Mouse (Mus musculus) liver, embryonic 11.5 days (tissue): ENCODE data around the gene Elovl4. TPM values are rescaled to one million over a fixed set of nuclear protein-coding genes. Genes with fewer than 3 reads are reported as not detected.

Experiments
- ATAC-seq: fragments of 200-750 bp; cut with Nextera tagmentation; replicated peaks from 2 replicates; pipeline ENCODE4 v1.8.0; 2017; ENCODE audit warnings: moderate number of reproducible peaks, mild to moderate bottlenecking, moderate TSS enrichment, moderate library complexity; ENCODE audit not compliant: low FRiP score
- DNase-seq: peaks from one replicate; pipeline ENCODE4 v3.0.0-alpha.2; 2017; ENCODE audit warnings: low spot score
- H3K27ac ChIP-seq: fragments of 300-500 bp; sonication (generic); 2 replicates; pipeline ENCODE4 v1.5.1; 2014; ENCODE audit warnings: mild to moderate bottlenecking, low read depth, low read length, control low read depth
- H3K27me3 ChIP-seq: fragments of 300-500 bp; sonication (generic); replicated peaks from 2 replicates; pipeline ENCODE4 v1.6.1; 2014; ENCODE audit warnings: low read length, mixed read lengths; ENCODE audit not compliant: control insufficient read depth, insufficient read depth
- H3K36me3 ChIP-seq: fragments of 300-500 bp; sonication (generic); 2 replicates; pipeline ENCODE4 v1.6.1; 2014; ENCODE audit warnings: mild to moderate bottlenecking, low read length, moderate library complexity, mixed read lengths; ENCODE audit not compliant: control insufficient read depth, insufficient read depth
- H3K4me1 ChIP-seq: fragments of 300-500 bp; sonication (generic); replicated peaks from 2 replicates; pipeline ENCODE4 v1.6.1; 2014; ENCODE audit warnings: low read length, mixed read lengths; ENCODE audit not compliant: control insufficient read depth, insufficient read depth
- H3K4me2 ChIP-seq: fragments of 300-500 bp; sonication (generic); 2 replicates; pipeline ENCODE4 v1.6.1; 2014; ENCODE audit warnings: mild to moderate bottlenecking, control low read depth, moderate library complexity
- H3K4me3 ChIP-seq: fragments of 300-500 bp; sonication (generic); 2 replicates; pipeline ENCODE4 v1.5.1; 2014; ENCODE audit warnings: low read depth, low read length, control low read depth
- H3K9ac ChIP-seq: fragments of 300-500 bp; sonication (generic); 2 replicates; pipeline ENCODE4 v1.6.1; 2014; ENCODE audit warnings: low read depth, low read length, control low read depth
- H3K9me3 ChIP-seq: fragments of 300-500 bp; sonication (generic); 2 replicates; pipeline ENCODE4 v1.6.1; 2016; ENCODE audit warnings: low read length, inconsistent platforms, mixed read lengths; ENCODE audit not compliant: control insufficient read depth
- WGBS: fragments of 180-500 bp; shearing (Covaris S2); extraction: QIAGEN DNeasy Blood & Tissue Kit; methylation state at CpG from one replicate; pipeline ENCODE4 v1.1.7; 2014; 5-methylcytosine and 5-hydroxymethylcytosine counted together
- polyA plus RNA-seq: library from polyadenylated mRNA; unstranded; fragments of >200 nt; fragmentation: Nextera tagmentation; extraction: Ambion mirVana; gene quantifications from 2 replicates; pipeline ENCODE4 v1.2.1, GENCODE M21; 2014

Elovl4 gene
- polyA plus RNA-seq = 3.0 and 3.1 TPM in 2 replicates

GRCm38 (mm10) chr9:83805977-83806815, at the start of gene Elovl4:
Gene Elovl4, minus strand, starts transcription at chr9:83806277.
- no peaks in the 10 kb centered on the region for H3K9me3 ChIP-seq
- peak within 1 kb of the TSS; percentile 65 for H3K4me2 ChIP-seq
- H3K36me3 ChIP-seq = no peaks in the 10 kb centered on the region
- peak; percentile 62 for DNase-seq
- WGBS = 2% methylated on average over 65 of the region's 71 CpGs
- peaks cover 36% of the 10 kb centered on the region for H3K27me3 ChIP-seq
- H3K9ac ChIP-seq = peak within 1 kb of the TSS; percentile 6; the same call in 1 of the 2 replicates
- peaks cover 2% of the 10 kb centered on the region; the same call in 1 of the 2 replicates for H3K4me1 ChIP-seq
- peak within 1 kb of the TSS; percentile 49 for H3K4me3 ChIP-seq
- ATAC-seq = peak; percentile 63
- H3K27ac ChIP-seq = no peak within 1 kb of the TSS

DNA sequence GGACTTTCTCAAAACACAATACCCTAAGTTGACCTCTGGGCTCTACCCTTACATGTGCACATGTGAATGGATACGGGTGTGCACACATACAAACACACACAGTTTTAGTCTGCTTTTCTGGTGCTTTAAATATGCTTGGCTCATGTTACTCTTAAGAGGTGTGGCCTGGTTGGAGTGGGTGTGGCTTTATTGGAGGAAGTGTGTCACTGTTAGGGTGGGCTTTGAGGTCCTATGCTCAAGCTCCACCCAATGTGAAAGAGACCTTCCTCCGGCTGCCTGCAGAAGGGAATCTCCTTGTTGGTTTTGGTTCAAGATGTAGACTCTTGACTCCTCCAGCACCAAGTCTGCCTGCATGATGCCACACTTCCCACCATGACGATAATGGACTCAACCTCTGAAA, 46.4 kb upstream of the Elovl4 start:
- H3K27ac ChIP-seq = no peak overlapping the region
- H3K9ac ChIP-seq = no peak overlapping the region
- ATAC-seq (peak; percentile 70), DNase-seq (no peak)
- H3K27me3 ChIP-seq = no peaks in the 10 kb centered on the region
- H3K4me1 ChIP-seq = no peaks in the 10 kb centered on the region
- H3K4me3 ChIP-seq = no peak overlapping the region
- H3K36me3 ChIP-seq = peaks cover 20% of the 10 kb centered on the region
- H3K4me2 ChIP-seq = no peak overlapping the region
- H3K9me3 ChIP-seq = no peaks in the 10 kb centered on the region
- 90% methylated on average over 3 of the region's 3 CpGs for WGBS

GRCm38 (mm10) chr9:83834748-83835313, 28.8 kb upstream of the Elovl4 start:
- peaks cover 3% of the 10 kb centered on the region for H3K4me1 ChIP-seq
- ATAC-seq = peak; percentile 81
- H3K9ac ChIP-seq = peak overlapping the region; percentile 79
- H3K4me2 ChIP-seq = peak overlapping the region; percentile 68
- H3K4me3 ChIP-seq = peak overlapping the region; percentile 92
- H3K9me3 ChIP-seq = no peaks in the 10 kb centered on the region
- no peak for DNase-seq
- peak overlapping the region; percentile 44; the same call in 1 of the 2 replicates for H3K27ac ChIP-seq
- H3K36me3 ChIP-seq = peaks cover 2% of the 10 kb centered on the region; the same call in 1 of the 2 replicates
- H3K27me3 ChIP-seq = no peaks in the 10 kb centered on the region
- under 1% methylated on average over 27 of the region's 27 CpGs for WGBS

DNA sequence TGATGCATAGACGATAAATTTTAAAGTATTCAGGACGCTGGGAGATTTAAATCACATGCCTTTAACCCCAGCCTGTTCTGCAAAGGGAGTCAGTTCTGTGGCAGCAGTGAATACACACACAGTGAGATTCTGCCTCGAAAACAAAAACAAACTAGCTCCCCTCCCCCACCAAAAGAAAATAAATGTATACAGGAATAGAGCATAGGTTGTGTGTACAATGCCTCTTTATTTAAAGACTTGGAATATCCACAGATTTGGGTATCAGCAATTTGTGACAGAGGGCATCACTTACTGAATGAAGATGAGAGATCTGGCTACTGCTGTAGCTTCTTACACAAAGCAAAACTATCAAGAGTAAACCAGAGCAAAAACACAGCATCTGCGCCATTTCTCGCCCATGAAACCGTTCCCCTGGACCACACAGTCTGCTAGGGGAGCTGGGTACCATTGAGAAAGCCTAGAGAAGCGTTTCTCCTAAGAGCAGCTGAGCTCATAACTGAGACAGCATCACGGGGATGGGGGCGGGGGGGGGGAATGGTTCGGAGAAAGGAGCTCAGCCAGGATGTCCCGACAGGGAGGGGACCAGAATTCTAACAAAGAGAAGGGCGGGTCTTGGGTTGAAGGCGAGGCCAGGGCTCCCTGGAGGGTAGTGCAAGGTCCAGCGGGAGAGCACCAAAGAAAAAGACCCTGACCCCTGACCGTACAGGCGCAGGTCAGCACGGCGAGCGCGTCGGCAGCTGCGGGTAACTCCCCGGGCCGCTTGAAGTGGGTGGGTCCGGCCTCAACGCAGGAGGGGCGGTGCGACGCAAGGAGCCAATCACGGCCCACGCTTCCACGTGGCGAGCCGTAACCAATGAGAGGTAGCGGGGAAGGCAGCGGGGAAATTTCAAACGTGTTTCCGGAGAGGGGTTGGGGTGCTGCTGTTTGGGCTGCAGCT, 28.0 kb upstream of the Elovl4 start, which contains the start of gene Ttk:
Gene Ttk (plus strand): TSS at position 879 of the 937 bp plus-strand sequence.
- DNase-seq (peak; percentile 87), ATAC-seq (peak; percentile 98)
- 2% methylated on average over 38 of the region's 38 CpGs for WGBS

DNA sequence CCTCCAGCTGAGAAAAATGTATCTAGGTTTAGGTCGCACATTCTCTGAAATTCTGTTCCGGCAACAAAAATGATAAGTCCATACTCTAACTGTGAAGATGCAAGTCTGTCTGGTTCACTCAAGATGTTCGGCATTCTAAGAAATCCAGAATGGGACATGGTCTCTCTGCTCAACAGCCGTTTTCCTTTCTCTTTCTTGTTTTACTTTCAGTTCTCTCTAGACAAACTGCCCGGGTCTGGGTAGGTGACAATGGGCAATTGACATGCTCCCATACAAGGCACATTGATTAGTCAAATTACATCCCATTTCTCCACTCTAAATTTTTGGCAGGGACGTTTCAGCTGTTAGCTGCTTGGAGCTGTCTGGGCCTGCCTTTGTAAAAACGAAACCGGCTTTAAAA, 25.1 kb upstream of the Elovl4 start:
- ATAC-seq (no peak), DNase-seq (no peak)
- Histone ChIP-seq H3K27ac (no peak overlapping the region), H3K36me3 (no peaks in the 10 kb centered on the region), H3K4me3 (no peak overlapping the region), H3K9ac (no peak overlapping the region), H3K27me3 (no peaks in the 10 kb centered on the region), H3K9me3 (no peaks in the 10 kb centered on the region), H3K4me1 (peaks cover 3% of the 10 kb centered on the region; the same call in 1 of the 2 replicates), H3K4me2 (no peak overlapping the region)
- 77% methylated on average over 8 of the region's 8 CpGs for WGBS

More for the DNA sequence above, 28.0 kb upstream of the Elovl4 start, which contains the start of gene Ttk:
- Histone ChIP-seq H3K4me2 (peak within 1 kb of the TSS; percentile 81), H3K9me3 (no peaks in the 10 kb centered on the region), H3K27ac (peak within 1 kb of the TSS; percentile 44), H3K4me3 (peak within 1 kb of the TSS; percentile 92), H3K36me3 (peaks cover 2% of the 10 kb centered on the region; the same call in 1 of the 2 replicates), H3K9ac (peak within 1 kb of the TSS; percentile 79), H3K4me1 (peaks cover 3% of the 10 kb centered on the region), H3K27me3 (no peaks in the 10 kb centered on the region)

DNA sequence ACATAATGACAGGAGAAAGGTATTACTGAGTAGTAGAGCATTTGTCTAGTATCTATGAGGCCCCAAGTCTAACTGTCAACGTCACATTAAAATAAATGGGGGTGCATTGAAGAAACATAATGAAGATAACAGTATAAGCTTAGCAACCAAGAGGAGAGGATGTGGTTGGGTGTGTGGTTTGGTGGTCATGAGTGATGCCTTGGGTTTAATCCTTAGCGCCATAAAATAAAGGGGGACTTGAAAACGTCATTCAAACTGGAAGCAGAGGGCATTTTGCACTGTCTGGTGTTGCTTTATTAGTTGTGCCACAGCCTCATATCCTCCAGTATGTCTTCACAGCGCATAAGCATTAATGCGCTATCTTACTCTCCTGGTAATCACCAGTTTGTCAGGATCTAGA, 23.8 kb upstream of the Elovl4 start:
- no peaks in the 10 kb centered on the region for H3K36me3 ChIP-seq
- no peaks in the 10 kb centered on the region for H3K27me3 ChIP-seq
- DNase-seq (no peak), ATAC-seq (no peak)
- no peak overlapping the region for H3K4me3 ChIP-seq
- no peak overlapping the region for H3K4me2 ChIP-seq
- no peak overlapping the region for H3K9ac ChIP-seq
- H3K4me1 ChIP-seq = no peaks in the 10 kb centered on the region
- no peaks in the 10 kb centered on the region for H3K9me3 ChIP-seq
- no peak overlapping the region for H3K27ac ChIP-seq
- 66% methylated on average over 5 of the region's 5 CpGs for WGBS

GRCm38 (mm10) chr9:83822925-83823324, 16.8 kb upstream of the Elovl4 start:
- 67% methylated on average over 5 of the region's 5 CpGs for WGBS
- no peak overlapping the region for H3K27ac ChIP-seq
- no peaks in the 10 kb centered on the region for H3K9me3 ChIP-seq
- DNase-seq (no peak), ATAC-seq (no peak)
- H3K4me3 ChIP-seq = no peak overlapping the region
- no peaks in the 10 kb centered on the region for H3K4me1 ChIP-seq
- H3K4me2 ChIP-seq = no peak overlapping the region
- no peak overlapping the region for H3K9ac ChIP-seq
- no peaks in the 10 kb centered on the region for H3K27me3 ChIP-seq
- no peaks in the 10 kb centered on the region for H3K36me3 ChIP-seq

- no peak for ATAC-seq
Measured at GRCm38 (mm10) chr9:83820976-83821375, 14.9 kb upstream of the Elovl4 start.

More at GRCm38 (mm10) chr9:83820976-83821375, 14.9 kb upstream of the Elovl4 start:
- no peak overlapping the region for H3K4me2 ChIP-seq
- no peak overlapping the region for H3K27ac ChIP-seq
- H3K27me3 ChIP-seq = no peaks in the 10 kb centered on the region
- H3K36me3 ChIP-seq = no peaks in the 10 kb centered on the region
- no peak overlapping the region for H3K9ac ChIP-seq
- 82% methylated on average over 2 of the region's 2 CpGs for WGBS
- no peaks in the 10 kb centered on the region for H3K4me1 ChIP-seq
- no peak overlapping the region for H3K4me3 ChIP-seq
- no peaks in the 10 kb centered on the region for H3K9me3 ChIP-seq
- no peak for DNase-seq
